Mouse (Mus musculus): Measurements from ENCODE around the gene Bhlha9. TPM values are rescaled to one million over a fixed set of nuclear protein-coding genes. Genes with fewer than 3 reads are reported as not detected.

Gene Bhlha9
- polyA plus RNA-seq, 1 experiment from 2014 or later = 0.16 TPM

DNA sequence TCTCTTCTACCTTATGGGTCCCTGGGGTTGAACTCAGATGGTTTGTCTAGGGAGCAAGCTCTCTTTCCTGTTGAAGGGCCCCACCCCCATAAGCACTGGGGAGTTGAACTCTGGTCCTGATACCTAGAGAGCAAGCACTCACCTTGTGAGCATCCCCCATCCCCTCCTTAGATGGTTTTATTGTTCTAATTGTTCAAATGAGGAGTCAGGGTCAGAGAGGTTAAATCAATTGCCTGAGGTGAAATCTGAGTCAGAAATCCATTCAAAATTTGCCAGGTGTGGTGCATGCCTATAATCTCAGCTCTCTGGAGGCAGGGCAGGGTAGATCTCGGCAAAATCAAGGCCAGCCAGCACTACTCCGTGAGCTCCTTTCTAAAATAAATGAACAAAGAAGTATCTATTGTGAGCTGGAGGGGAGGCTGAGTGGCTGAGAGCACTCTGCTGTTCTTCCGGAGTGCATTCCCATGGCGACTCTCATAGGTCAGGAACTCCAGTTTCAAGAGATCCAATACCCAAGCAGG is 14.8 kb upstream of the Bhlha9 start:
- no peaks in the 10 kb centered on the region for H3K36me3 ChIP-seq (ENCODE audit: insufficient read depth, low read length)
- H3K27me3 ChIP-seq (ENCODE audit: insufficient read depth, low read length) = no peaks in the 10 kb centered on the region
- H3K4me3 ChIP-seq (replicated peaks; ENCODE audit: low read depth, low read length) = no peak overlapping the region
- WGBS = 43% methylated on average over 4 of the region's 4 CpGs
- DNase-seq (ENCODE audit: low spot score) = no peak
- H3K27ac ChIP-seq = no peak overlapping the region
- H3K4me2 ChIP-seq (ENCODE audit: low read length) = no peak overlapping the region
- H3K9me3 ChIP-seq (replicated peaks; ENCODE audit: low read length) = no peaks in the 10 kb centered on the region
- ATAC-seq (replicated peaks; ENCODE audit: low FRiP score, low read depth) = no peak
- no peak overlapping the region for H3K9ac ChIP-seq (ENCODE audit: low read depth, low read length)
- TF ChIP-seq CTCF (IDR thresholded peaks at IDR 0.05; ENCODE audit: low read depth) = no peak
- H3K4me1 ChIP-seq (replicated peaks; ENCODE audit: insufficient read depth, low read length) = no peaks in the 10 kb centered on the region

DNA sequence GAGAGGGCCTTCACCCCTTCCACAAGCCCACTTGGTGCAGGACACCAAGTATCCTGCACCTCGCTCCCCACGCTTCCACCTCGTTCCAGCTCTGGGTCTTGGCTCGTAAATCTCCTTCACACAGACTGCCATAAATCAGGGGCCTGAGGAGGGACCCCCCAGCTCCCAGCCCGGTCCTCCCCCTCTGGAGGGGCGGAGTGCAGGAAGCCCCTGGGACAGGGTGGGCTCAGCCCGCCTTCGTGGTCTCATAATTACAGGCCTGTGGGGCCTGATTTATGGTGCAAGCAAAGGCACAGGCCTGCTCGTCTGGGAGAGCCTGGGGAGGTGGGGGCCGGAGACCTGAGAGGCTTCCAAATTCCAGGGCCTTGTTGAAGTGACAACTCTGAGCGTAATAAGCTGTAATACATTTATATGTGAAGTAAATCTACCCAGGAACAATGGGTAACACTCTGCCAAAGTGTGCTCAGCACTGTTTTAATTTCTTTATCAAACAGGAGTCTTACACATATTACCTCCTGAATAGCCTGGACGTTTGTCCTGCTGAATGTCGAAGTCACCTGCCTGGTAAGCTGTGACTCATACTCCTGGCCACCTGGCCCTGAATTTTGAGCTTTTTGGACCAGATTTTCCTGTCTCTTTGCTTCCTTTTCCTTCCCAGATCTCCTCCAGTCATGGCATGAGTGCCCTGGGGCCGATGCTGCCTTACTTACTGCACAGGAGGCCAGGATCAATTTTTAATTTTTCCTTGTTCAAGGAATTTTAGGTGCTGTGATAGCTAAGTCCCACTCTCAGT is 12.9 kb upstream of the Bhlha9 start:
- no peaks in the 10 kb centered on the region for H3K9me3 ChIP-seq (replicated peaks; ENCODE audit: low read length)
- DNase-seq (ENCODE audit: low spot score) (peak; percentile 59), ATAC-seq (replicated peaks; ENCODE audit: low FRiP score, low read depth) (no peak; the same call in 1 of the 2 replicates)
- no peak overlapping the region for H3K4me2 ChIP-seq (ENCODE audit: low read length)
- no peak overlapping the region for H3K27ac ChIP-seq
- no peak overlapping the region for H3K4me3 ChIP-seq (replicated peaks; ENCODE audit: low read depth, low read length)
- H3K36me3 ChIP-seq (ENCODE audit: insufficient read depth, low read length) = no peaks in the 10 kb centered on the region
- no peak overlapping the region for H3K9ac ChIP-seq (ENCODE audit: low read depth, low read length)
- WGBS = 25% methylated on average over 14 of the region's 14 CpGs
- 0 out of 2 replicates have a peak, but pooled peaks cover under 1% of the 10 kb centered on the region for H3K27me3 ChIP-seq (ENCODE audit: insufficient read depth, low read length)
- no peak for TF ChIP-seq CTCF (IDR thresholded peaks at IDR 0.05; ENCODE audit: low read depth)
- no peaks in the 10 kb centered on the region for H3K4me1 ChIP-seq (replicated peaks; ENCODE audit: insufficient read depth, low read length)

DNA sequence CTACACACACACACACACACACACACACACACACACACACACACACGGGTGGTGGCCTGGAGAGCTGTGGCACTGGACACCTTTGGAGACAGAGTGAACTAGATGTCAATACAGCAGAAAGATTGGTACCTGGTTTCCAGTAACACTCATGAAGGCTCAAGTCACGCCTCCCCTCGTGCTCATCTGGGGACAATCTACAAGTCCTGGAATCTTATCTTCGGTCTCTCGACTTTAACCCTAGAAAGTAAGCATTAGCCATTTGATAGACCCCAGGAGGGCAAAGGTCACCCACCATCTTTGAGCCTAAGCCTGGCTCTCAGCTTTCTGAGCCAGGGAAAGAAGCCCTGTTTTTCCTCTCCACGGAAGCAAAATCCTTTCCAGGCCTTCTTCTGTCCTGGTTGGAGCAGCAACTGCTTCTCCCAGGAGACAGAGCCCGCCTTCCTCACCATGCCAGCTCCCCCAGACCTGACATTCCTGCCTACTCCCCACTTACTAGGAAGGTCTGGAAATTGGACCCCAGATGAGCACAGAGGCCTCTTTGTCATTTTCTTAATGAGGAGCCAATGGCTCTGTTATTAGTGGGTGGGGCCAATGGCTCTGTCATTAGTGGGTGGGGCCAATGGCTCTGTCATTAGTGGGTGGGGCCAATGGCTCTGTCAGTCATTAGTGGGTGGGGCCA is 10.3 kb upstream of the Bhlha9 start:
- Histone ChIP-seq H3K4me1 (replicated peaks; ENCODE audit: insufficient read depth, low read length) (peaks cover 5% of the 10 kb centered on the region; the same call in 1 of the 2 replicates), H3K9me3 (replicated peaks; ENCODE audit: low read length) (no peaks in the 10 kb centered on the region), H3K36me3 (ENCODE audit: insufficient read depth, low read length) (no peaks in the 10 kb centered on the region), H3K4me3 (replicated peaks; ENCODE audit: low read depth, low read length) (no peak overlapping the region), H3K27me3 (ENCODE audit: insufficient read depth, low read length) (0 out of 2 replicates have a peak, but pooled peaks cover 5% of the 10 kb centered on the region), H3K9ac (ENCODE audit: low read depth, low read length) (no peak overlapping the region), H3K27ac (no peak overlapping the region), H3K4me2 (ENCODE audit: low read length) (no peak overlapping the region)
- ATAC-seq (replicated peaks; ENCODE audit: low FRiP score, low read depth) (no peak), DNase-seq (ENCODE audit: low spot score) (no peak)
- no peak for TF ChIP-seq CTCF (IDR thresholded peaks at IDR 0.05; ENCODE audit: low read depth)
- WGBS = 52% methylated on average over 7 of the region's 7 CpGs

DNA sequence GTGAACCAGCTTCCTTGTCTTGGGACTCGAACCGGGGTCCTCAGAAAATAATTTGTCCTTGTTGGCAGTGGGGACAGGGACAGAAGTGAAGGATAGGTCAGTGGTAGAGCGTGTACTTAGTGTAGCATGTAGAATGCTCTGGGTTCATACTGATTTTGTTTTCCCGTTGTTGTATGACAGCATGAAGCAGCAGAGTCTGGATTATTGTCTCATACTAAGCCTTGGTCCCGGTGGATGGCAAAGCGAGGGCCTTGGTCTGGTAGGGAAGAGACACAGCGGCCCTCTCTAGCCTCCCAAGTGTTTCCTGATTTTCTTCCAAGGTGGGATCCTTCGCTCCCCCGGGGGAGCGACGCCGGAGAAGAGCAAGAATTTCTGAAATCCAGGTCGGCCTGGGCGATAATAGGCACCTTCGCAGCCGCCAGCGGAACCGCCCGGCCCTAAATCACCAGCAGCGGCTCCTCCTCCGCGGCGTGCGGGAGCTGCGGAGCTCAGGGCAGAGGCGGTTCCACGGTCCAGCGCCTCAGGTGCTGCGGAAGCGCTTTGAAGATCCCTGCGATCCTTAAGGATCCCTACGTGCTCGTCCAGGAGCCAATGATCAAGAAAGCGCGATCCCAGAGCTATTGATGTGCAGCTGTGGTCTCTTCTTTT is 6.1 kb upstream of the Bhlha9 start:
- no peak for TF ChIP-seq CTCF (IDR thresholded peaks at IDR 0.05; ENCODE audit: low read depth)
- Histone ChIP-seq H3K4me1 (replicated peaks; ENCODE audit: insufficient read depth, low read length) (peaks cover 5% of the 10 kb centered on the region; the same call in 1 of the 2 replicates), H3K27ac (no peak overlapping the region), H3K9ac (ENCODE audit: low read depth, low read length) (0 out of 2 replicates have a peak overlapping the region, but pooled peaks have one; percentile 33), H3K27me3 (ENCODE audit: insufficient read depth, low read length) (0 out of 2 replicates have a peak, but pooled peaks cover 7% of the 10 kb centered on the region), H3K36me3 (ENCODE audit: insufficient read depth, low read length) (no peaks in the 10 kb centered on the region), H3K4me3 (replicated peaks; ENCODE audit: low read depth, low read length) (peak overlapping the region; percentile 28), H3K4me2 (ENCODE audit: low read length) (peak overlapping the region; percentile 52), H3K9me3 (replicated peaks; ENCODE audit: low read length) (no peaks in the 10 kb centered on the region)
- 8% methylated on average over 35 of the region's 35 CpGs for WGBS
- no peak for ATAC-seq (replicated peaks; ENCODE audit: low FRiP score, low read depth)
- DNase-seq (ENCODE audit: low spot score) = peak; percentile 49

DNA sequence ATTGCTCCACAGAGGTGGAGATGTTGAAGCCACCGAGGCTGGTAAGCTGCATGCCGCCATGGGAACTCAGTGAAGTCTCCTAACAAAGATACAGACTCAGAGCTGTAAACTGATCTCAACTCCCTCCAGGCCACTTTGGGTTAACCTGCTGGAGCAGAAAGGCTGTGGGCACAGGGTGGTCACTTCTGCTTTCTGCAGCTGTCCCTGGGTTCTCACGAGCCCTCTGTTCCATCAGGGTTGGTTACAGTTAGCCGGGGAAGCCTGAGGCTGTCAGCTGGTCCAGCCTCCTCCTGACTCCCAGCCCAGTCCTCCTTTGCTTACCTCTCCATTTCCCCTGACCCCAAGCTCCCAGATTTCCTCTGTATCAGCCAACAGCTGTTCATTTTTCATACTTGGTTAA is 4.5 kb upstream of the Bhlha9 start:
- Histone ChIP-seq H3K4me1 (replicated peaks; ENCODE audit: insufficient read depth, low read length) (peaks cover 14% of the 10 kb centered on the region; the same call in 1 of the 2 replicates), H3K36me3 (ENCODE audit: insufficient read depth, low read length) (no peaks in the 10 kb centered on the region), H3K9ac (ENCODE audit: low read depth, low read length) (no peak overlapping the region), H3K27me3 (ENCODE audit: insufficient read depth, low read length) (peaks cover 24% of the 10 kb centered on the region), H3K9me3 (replicated peaks; ENCODE audit: low read length) (no peaks in the 10 kb centered on the region), H3K4me3 (replicated peaks; ENCODE audit: low read depth, low read length) (no peak overlapping the region), H3K27ac (no peak overlapping the region), H3K4me2 (ENCODE audit: low read length) (no peak overlapping the region)
- WGBS = 31% methylated on average over 4 of the region's 4 CpGs
- TF ChIP-seq CTCF (IDR thresholded peaks at IDR 0.05; ENCODE audit: low read depth) = no peak
- ATAC-seq (replicated peaks; ENCODE audit: low FRiP score, low read depth) = no peak
- no peak for DNase-seq (ENCODE audit: low spot score)

All from kidney, postnatal 0 days (tissue).